Mouse (Mus musculus) adrenal gland, adult (tissue): ENCODE measurements around the gene Tmem63a.
A peak's percentile ranks its signal among the peaks of the same experiment; 100 is the strongest.

Source experiments
- DNase-seq, 2 experiments: peaks; one replicate each; pipeline ENCODE4 v3.0.0; 2022 to 2023; ENCODE audit warnings: low spot score in 1 of 2; ENCODE audit not compliant: inconsistent age in 2 of 2

The Tmem63a gene

GRCm38 (mm10) chr1:181007831-181008230, 65.7 kb downstream of the Tmem63a start:
- peak in 1 of 2 experiments; percentile 38 for DNase-seq

GRCm38 (mm10) chr1:181008266-181008665, 66.1 kb downstream of the Tmem63a start:
- peak in 1 of 2 experiments; percentile 67 for DNase-seq

- DNase-seq = no peak
Observed at GRCm38 (mm10) chr1:181009011-181009590, 67.0 kb downstream of the Tmem63a start.

GRCm38 (mm10) chr1:181009754-181010153, 67.6 kb downstream of the Tmem63a start:
- DNase-seq = peak; percentile 87 to 93

GRCm38 (mm10) chr1:181010171-181010932, 68.2 kb downstream of the Tmem63a start:
- peak in 1 of 2 experiments; percentile 81 for DNase-seq

- DNase-seq = no peak
Observed at GRCm38 (mm10) chr1:181011601-181012000, 69.5 kb downstream of the Tmem63a start.

- peak in 1 of 2 experiments; percentile 58 for DNase-seq
Observed at GRCm38 (mm10) chr1:181012416-181012815, 70.3 kb downstream of the Tmem63a start.

GRCm38 (mm10) chr1:181013446-181013845, 71.3 kb downstream of the Tmem63a start:
- DNase-seq = no peak

- DNase-seq = peak; percentile 61 to 77
Observed at GRCm38 (mm10) chr1:181014731-181015500, 72.8 kb downstream of the Tmem63a start.

- DNase-seq = peak; percentile 81 to 94
Observed at GRCm38 (mm10) chr1:181015558-181015957, 73.4 kb downstream of the Tmem63a start.

GRCm38 (mm10) chr1:181016045-181016444, 73.9 kb downstream of the Tmem63a start:
- peak in 1 of 2 experiments; percentile 39 for DNase-seq

GRCm38 (mm10) chr1:181016532-181017131, 74.5 kb downstream of the Tmem63a start:
- peak; percentile 90 to 94 for DNase-seq

- DNase-seq = peak; percentile 89 to 96
Observed at GRCm38 (mm10) chr1:181017212-181017711, 75.1 kb downstream of the Tmem63a start.

- peak; percentile 22 to 36 for DNase-seq
Observed at GRCm38 (mm10) chr1:181017890-181018420, 75.8 kb downstream of the Tmem63a start.

- peak; percentile 40 to 80 for DNase-seq
Observed at GRCm38 (mm10) chr1:181020756-181021487, 78.8 kb downstream of the Tmem63a start, which contains the start of gene Ephx1. Gene Ephx1, minus strand, starts transcription at chr1:181020904.

- DNase-seq = peak in 1 of 2 experiments; percentile 35
Observed at GRCm38 (mm10) chr1:181021488-181021865, 79.3 kb downstream of the Tmem63a start.

GRCm38 (mm10) chr1:181022265-181022664, 80.1 kb downstream of the Tmem63a start:
- peak; percentile 75 to 94 for DNase-seq
